Mouse (Mus musculus): ENCODE results near the gene Pla2g15.

- TF ChIP-seq EP300 (IDR thresholded peaks at IDR 0.05; ENCODE audit: low read depth in 1 of 2, low read length in 2 of 2), result no peak
- TF ChIP-seq USF2 (IDR thresholded peaks at IDR 0.05; ENCODE audit: borderline replicate concordance in 1 of 2, insufficient read depth in 1 of 2, low read depth in 1 of 2, low read length in 2 of 2), result no peak
- no peak for TF ChIP-seq TAL1 (IDR thresholded peaks at IDR 0.05; ENCODE audit: low read length)
- TF ChIP-seq MAFK (IDR thresholded peaks at IDR 0.05; ENCODE audit: borderline replicate concordance, low read depth, low read length), result no peak
- TF ChIP-seq RAD21 (IDR thresholded peaks at IDR 0.05; ENCODE audit: low read depth, low read length), result no peak
- TF ChIP-seq GATA1 (IDR thresholded peaks at IDR 0.05; ENCODE audit: low read depth, low read length), result no peak
Observed at GRCm38 (mm10) chr8:106150653-106151000, 428 bp downstream of the Pla2g15 start.
